Mouse (Mus musculus) mesoderm, embryonic 11.5 days (tissue): ENCODE results near the gene Hsd17b10.

Experiments
- DNase-seq: peaks from one replicate; pipeline ENCODE4 v3.0.0-alpha.2; 2012; ENCODE audit warnings: low read depth, low spot score

Hsd17b10 gene

DNA sequence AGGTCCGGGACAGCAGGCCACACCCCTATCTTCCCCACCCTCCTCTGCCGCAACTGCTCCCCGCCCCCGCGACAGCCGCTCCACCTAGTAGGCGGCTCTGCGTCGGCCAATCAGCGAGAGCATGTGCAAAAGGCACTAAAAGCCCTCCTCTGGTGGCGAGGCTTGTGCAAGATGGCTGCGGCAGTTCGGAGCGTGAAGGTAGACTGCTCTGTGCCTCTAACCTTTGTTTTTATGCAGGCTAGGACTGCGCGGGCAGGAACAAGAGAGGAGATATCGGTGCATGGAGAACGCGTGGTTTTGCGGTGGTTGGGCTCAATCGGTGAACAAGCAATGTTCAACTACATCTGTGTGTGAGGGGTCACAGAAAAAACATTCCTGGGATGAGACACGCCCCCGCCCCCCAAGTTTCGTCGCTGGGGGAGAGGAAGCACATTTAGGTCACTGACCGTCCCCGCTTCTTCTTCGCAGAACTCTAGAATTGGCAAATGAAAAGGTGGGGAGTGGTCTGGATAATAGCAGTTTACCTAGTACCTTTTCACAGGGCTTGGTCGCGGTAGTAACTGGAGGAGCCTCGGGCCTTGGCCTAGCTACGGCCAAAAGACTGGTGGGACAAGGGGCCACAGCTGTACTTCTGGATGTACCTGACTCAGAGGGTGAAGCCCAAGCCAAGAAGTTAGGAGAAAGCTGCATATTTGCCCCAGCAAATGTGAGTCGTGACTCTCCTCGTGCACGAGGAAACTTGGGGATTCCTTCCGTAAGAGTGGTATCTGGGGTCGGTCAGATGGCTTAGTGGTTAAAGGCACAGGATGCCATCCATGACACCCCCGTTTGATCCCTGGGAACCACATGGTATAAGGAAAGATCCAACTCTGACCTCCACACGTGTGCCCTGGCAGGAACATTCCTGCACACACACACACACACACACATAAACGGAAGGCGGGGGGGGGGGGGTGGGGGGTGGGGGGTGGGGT lies at the start of gene Hsd17b10:
Hsd17b10 (plus strand) TSS at position 109 of the 974 bp plus-strand sequence.
- peak; percentile 82 for DNase-seq

DNA sequence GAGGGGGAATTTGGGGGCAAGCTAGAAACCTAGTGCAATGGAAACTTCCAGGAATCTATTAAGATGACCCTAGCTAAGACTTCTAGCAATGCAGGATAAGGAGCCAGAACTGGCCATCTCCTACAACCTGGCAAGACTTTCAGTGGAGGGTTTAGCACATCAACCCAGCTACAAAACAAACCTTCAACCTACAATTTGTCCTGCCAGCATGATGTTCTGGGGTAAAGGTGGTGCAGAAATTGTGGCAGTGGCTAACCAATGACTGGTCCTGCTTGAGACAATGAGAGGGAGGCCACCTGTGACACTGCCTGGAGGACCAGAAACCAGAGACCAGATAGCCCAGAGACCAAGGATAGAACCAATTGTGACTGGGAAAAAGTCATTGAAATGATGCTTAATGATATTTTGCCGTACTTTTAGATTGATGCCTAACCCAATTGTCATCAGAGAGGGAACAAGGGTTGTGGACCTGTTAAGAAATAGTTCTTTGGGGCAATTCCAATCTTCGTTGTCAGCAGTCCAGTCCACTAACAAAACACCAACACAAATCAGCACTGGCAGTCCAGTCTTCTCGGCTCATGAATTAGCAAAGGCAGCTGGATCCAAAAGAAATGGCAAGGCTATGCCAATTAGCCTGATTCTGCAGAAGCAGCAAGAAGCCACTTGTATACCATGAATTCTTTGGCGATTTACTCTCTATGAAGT lies 2.5 kb upstream of the Hsd17b10 start:
- DNase-seq: no peak

DNA sequence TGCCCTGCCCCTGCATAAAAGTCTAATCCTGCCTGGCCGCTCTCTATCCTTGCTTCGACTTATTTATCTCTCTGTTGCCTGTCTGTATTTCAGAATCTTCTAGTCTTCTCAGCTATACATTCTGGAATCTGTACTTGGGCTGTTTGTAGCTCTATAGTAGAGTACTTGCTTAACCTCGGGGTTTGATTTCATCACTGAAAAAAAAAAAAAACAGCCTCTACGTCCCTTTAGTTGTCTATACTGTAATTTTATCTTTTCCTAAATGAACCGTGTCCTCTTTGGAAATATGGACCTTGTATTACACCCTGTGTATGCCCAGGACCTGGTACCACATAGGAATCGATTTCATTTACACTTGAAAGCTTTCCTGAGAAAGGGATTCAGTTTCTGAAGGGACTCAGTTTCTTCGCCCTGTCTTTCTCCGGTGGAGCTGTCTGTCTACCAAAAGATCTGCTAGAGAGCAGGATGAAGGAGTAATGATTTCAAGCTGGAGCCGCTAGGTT lies 412 bp upstream of the Hsd17b10 start:
- DNase-seq: no peak

DNA sequence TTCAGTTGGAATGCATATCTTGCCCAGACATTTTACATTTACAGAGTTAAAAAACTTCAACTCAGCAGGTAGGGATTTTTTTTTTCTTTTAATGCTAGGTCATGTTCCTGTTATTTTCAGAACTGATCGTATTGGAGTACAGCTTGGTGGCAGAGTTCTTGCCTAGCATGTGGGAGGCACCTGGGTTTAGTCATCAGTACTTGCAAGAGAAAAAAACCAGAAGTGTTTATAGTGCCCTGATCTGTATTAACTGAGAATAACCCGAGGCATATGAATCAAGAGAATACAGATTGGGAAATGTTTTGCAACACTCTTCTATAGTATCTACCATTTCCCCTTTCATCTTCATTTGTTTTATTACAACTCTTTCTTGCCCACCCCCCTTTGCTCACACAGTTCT lies 1.2 kb downstream of the Hsd17b10 start:
- DNase-seq: no peak

DNA sequence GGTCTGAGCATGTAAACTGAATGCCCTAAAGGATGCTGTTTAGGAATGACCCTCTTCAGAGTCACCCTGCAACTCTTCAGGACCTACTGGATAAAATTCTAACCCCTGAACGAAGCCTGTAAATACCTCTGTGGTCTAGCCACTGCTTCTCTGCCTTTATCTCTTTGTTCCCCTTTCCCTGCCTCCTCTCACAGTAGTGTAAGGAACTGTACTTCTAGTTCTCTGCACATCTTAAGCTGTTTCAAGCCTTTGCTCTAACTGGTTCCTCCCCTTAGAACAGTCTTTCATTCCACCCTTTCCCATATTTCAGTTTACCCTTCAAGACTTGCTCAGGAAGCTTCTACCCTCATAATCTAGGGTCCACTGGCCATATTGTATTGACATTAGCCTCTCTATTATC lies 6.2 kb downstream of the Hsd17b10 start:
- no peak for DNase-seq

DNA sequence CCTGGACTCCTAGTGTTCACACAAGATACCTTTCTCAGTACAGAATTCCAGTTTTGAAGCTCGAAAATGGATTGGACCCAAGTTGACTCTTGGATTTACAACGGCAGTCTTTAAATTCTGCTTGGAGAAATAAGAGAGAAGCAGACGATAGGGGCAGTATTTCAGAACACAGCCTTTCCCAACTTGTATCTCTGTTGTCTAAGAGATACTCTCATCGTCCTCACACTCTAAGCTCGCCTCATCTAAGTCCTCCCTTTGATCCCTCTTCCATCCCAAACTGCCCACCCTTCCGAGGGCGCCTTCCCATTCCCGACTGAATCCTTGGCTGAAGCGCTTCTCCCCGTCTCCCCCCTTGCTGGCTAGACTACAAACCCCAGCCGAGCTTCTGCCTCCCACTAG lies 14.1 kb downstream of the Hsd17b10 start:
- DNase-seq: peak; percentile 1

DNA sequence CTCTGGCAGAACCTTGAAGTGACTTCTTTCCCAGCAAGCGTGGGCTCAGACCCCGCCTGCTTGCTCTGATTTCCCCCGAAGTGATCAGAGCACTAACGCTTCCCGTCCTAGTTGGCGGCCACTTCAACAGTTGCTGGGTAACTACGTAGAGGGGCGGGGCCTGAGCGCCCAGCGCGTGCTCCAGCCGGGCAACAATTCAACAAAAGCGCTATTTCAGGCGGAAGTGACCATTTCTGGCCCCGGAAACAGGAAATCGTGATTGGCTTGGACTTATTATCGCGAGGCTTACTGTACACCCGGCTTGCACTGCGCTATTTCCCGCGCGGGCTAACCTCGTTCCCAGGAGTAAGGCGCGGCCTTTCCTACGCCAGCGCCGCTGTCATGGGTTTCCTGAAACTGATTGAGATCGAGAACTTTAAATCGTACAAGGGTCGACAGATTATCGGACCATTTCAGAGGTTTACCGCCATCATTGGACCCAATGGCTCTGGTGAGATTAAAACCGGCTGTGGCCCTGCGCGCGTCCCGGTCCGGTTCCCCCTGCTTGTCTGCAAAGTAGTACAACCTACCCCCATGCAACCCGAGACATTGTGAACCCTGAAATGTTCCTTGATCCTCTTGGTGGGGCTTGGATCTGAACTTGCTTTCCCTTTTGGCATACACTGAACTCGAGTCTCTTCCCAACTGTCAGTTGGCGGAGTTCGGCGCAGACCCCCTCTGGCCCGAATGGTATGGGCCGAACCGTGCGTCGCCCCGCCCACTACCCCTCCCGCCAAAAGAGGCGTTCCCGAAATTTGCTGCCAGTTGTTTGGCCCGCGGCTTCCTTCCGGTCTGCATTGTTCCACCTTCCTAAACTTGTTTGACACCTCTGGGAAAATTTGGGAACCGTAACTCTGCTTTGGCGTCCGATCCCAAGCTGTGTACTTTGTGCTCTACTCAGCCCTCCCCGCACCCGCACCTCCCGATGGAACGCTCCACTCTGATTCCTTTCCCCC lies 14.8 kb downstream of the Hsd17b10 start, which contains the start of the genes Ribc1 and Smc1a:
Ribc1 (minus strand) TSS at position 145 of the 995 bp plus-strand sequence.
Smc1a (plus strand) TSS at position 278 of the 995 bp plus-strand sequence.
- peak; percentile 94 for DNase-seq

DNA sequence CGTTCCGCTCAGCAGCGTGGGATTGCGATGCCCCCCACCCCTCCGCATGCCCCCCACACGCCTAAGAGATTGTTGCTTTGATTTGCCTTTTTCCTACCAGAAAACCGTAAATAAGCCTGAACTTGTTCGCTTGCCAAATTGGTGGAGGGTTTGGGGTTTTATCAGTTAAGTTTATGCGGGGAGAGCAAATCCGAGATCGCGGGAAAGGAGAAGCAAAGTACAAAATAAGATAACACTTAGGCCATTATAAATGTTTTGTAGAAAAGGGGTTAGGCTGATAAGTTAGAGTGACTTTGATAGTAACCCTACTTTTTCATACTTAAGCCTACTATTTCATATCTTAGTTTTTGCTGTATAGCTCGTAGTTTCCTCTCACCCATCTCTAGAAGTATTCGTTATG lies 15.5 kb downstream of the Hsd17b10 start:
- DNase-seq: no peak

DNA sequence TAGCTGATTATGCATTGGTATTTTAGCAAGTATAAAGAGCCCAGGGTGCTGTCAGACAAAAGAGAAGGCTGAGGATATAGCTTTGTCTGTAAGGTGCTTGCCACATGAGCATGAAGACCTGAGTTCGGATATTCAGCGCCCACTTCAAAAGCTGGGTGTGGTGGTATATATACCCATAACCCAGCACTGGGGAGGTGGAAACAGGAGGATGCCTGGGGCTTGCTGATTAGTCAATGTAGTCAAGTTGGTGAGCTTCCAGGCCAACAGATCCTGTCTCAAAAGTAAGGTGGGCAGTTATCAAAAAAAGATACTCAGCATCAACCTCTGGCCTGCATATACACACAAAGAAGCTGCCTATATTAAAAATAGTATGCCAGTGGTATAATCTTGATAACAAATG lies 17.6 kb downstream of the Hsd17b10 start:
- DNase-seq: no peak

DNA sequence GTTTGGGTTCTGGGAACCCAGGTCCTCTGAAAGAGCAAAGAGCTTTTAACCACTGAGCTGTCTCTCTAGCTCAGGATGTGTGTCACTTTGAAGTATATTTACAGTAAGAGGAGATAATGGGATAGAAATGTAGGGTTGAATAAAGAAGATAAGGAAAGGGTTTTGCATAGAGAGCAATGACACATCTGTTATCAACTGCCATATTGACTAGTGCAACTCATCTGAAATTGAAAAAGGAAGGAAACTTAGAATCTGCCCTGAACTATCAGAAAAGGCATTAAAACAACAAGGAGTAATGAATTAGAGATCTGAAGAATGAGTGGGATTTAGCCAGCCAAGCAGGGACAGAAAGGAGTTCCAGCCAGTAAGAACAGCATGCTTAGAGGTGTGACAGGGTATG lies 38.2 kb downstream of the Hsd17b10 start:
- no peak for DNase-seq

DNA sequence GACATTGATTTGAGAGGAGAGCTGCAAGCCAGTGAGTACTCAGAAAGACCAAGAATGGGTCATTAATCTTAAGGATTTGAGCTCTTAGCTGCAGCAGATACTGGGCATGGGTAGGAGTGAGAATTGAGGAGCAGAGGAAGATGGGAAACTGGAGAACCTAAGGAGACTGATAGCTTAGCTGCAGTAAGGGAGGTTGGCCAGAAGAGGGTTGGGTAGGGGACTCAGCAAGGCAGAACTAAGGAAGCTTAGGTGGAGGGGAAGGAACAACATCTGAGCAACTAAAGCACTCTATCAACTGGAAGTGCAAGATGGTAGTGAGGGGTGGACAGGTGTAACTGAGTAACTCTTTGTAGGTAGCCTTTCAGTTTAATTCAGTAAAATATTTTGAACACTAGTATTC lies 45.6 kb downstream of the Hsd17b10 start:
- no peak for DNase-seq

DNA sequence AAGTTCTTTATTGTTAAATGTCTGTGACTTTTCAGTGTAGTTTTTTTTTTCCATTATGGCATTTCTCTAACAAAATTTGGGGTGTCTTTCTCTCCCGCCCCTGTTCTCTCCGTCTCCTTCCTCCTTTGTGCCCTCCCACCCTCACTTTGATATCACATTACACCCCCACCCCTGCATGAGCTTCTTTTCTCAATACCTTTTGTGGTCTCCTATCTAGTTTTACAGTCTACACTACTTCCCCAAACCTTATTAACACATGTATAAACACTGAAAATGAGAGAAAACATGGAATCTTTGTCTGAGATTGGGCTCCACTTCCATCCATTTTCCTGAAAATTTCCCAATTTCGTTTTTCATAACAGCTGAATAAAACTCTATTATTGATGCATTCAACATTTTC lies 50.9 kb downstream of the Hsd17b10 start:
- DNase-seq: no peak
